Mouse (Mus musculus) neural tube, embryonic 14.5 days (tissue): ENCODE data around the gene Haus2. TPM values are rescaled to one million over a fixed set of nuclear protein-coding genes. Genes with fewer than 3 reads are reported as not detected.
A peak's percentile ranks its signal among the peaks of the same experiment; 100 is the strongest.
"Not testable (repeated sequence)": the region's sequence is repeated elsewhere in the genome, so short reads cannot be mapped to it uniquely, and the experiment has no call there.

Experiments used
- ATAC-seq: fragments of 200-750 bp; cut with Nextera tagmentation; 2 replicates; pipeline ENCODE4 v1.8.0; 2017; ENCODE audit warnings: low read depth, mild to moderate bottlenecking, moderate TSS enrichment, moderate library complexity
- H3K27ac ChIP-seq: fragments of 300-500 bp; sonication (generic); 2 replicates; pipeline ENCODE4 v1.5.1; 2014; ENCODE audit warnings: low read depth, mild to moderate bottlenecking, control low read depth, low read length, moderate library complexity, mixed read lengths
- H3K27me3 ChIP-seq: fragments of 300-500 bp; sonication (generic); 2 replicates; pipeline ENCODE4 v1.6.1; 2014; ENCODE audit warnings: low read length; ENCODE audit not compliant: control insufficient read depth, insufficient read depth
- H3K36me3 ChIP-seq: fragments of 300-500 bp; sonication (generic); 2 replicates; pipeline ENCODE4 v1.6.1; 2014; ENCODE audit warnings: low read length, mixed read lengths; ENCODE audit not compliant: control insufficient read depth, insufficient read depth
- H3K4me1 ChIP-seq: fragments of 300-500 bp; sonication (generic); 2 replicates; pipeline ENCODE4 v1.6.1; 2014; ENCODE audit warnings: low read length; ENCODE audit not compliant: control insufficient read depth, insufficient read depth
- H3K4me2 ChIP-seq: fragments of 300-500 bp; sonication (generic); 2 replicates; pipeline ENCODE4 v1.6.1; 2014; ENCODE audit warnings: mild to moderate bottlenecking, low read depth, low read length, control low read depth
- H3K4me3 ChIP-seq: fragments of 300-500 bp; sonication (generic); 2 replicates; pipeline ENCODE4 v1.5.1; 2014; ENCODE audit warnings: low read depth, low read length, control low read depth, mixed read lengths
- H3K9ac ChIP-seq: fragments of 300-500 bp; sonication (generic); replicated peaks from 2 replicates; pipeline ENCODE4 v1.6.1; 2014; ENCODE audit warnings: low read depth, mild to moderate bottlenecking, control low read depth, low read length, mixed read lengths
- H3K9me3 ChIP-seq: fragments of 300-500 bp; sonication (generic); 2 replicates; pipeline ENCODE4 v1.6.1; 2016; ENCODE audit warnings: low read length; ENCODE audit not compliant: control insufficient read depth
- WGBS: fragments of 180-500 bp; shearing (Covaris S2); extraction: QIAGEN DNeasy Blood & Tissue Kit; methylation state at CpG from one replicate; pipeline ENCODE4 v1.1.7; 2014; 5-methylcytosine and 5-hydroxymethylcytosine counted together
- polyA plus RNA-seq: library from polyadenylated mRNA; unstranded; fragments of >200 nt; fragmentation: Nextera tagmentation; extraction: Ambion mirVana; gene quantifications from 2 replicates; pipeline ENCODE4 v1.2.1, GENCODE M21; 2014

Gene Haus2
- polyA plus RNA-seq, 1 experiment from 2014 or later: 29.8 TPM

- Histone ChIP-seq H3K4me3 (peak overlapping the region; percentile 63), H3K4me2 (peak overlapping the region; percentile 70), H3K27me3 (no peaks in the 10 kb centered on the region), H3K27ac (peak overlapping the region; percentile 45; the same call in 1 of the 2 replicates), H3K4me1 (peaks cover 9% of the 10 kb centered on the region; the same call in 1 of the 2 replicates), H3K9me3 (no peaks in the 10 kb centered on the region), H3K9ac (peak overlapping the region; percentile 62), H3K36me3 (no peaks in the 10 kb centered on the region)
- ATAC-seq: peak; percentile 67
- WGBS: under 1% methylated on average over 22 of the region's 22 CpGs
Measured at GRCm38 (mm10) chr2:120567798-120568320, 41.3 kb upstream of the Haus2 start.

- Histone ChIP-seq H3K4me2 (no peak overlapping the region), H3K27me3 (no peaks in the 10 kb centered on the region), H3K9ac (no peak overlapping the region), H3K27ac (no peak overlapping the region), H3K4me1 (peaks cover 8% of the 10 kb centered on the region; the same call in 1 of the 2 replicates), H3K36me3 (no peaks in the 10 kb centered on the region), H3K4me3 (no peak overlapping the region), H3K9me3 (no peaks in the 10 kb centered on the region)
- 96% methylated on average over 3 of the region's 3 CpGs for WGBS
- no peak for ATAC-seq
Measured at GRCm38 (mm10) chr2:120571081-120571480, 38.1 kb upstream of the Haus2 start.

- not testable (repeated sequence) for ATAC-seq
Measured at GRCm38 (mm10) chr2:120572161-120572560, 37.0 kb upstream of the Haus2 start.

GRCm38 (mm10) chr2:120575121-120575520 lies 34.1 kb upstream of the Haus2 start:
- Histone ChIP-seq H3K27ac (no peak overlapping the region), H3K4me3 (no peak overlapping the region), H3K36me3 (no peaks in the 10 kb centered on the region), H3K4me1 (no peaks in the 10 kb centered on the region), H3K4me2 (no peak overlapping the region), H3K9me3 (no peaks in the 10 kb centered on the region), H3K27me3 (no peaks in the 10 kb centered on the region), H3K9ac (no peak overlapping the region)
- 80% methylated on average over 3 of the region's 3 CpGs for WGBS
- no peak for ATAC-seq

More at GRCm38 (mm10) chr2:120572161-120572560, 37.0 kb upstream of the Haus2 start:
- H3K4me3 ChIP-seq, H3K27ac ChIP-seq, H3K9ac ChIP-seq, H3K4me2 ChIP-seq, H3K27me3 ChIP-seq, H3K9me3 ChIP-seq, H3K36me3 ChIP-seq, H3K4me1 ChIP-seq: not testable (repeated sequence)
- 93% methylated on average over 3 of the region's 3 CpGs for WGBS

- H3K9ac ChIP-seq: no peak overlapping the region
- H3K36me3 ChIP-seq: no peaks in the 10 kb centered on the region
- H3K4me1 ChIP-seq: no peaks in the 10 kb centered on the region
- H3K27ac ChIP-seq: no peak overlapping the region
- no peak overlapping the region for H3K4me2 ChIP-seq
- no peaks in the 10 kb centered on the region for H3K27me3 ChIP-seq
- no peak for ATAC-seq
- WGBS: 94% methylated on average over 2 of the region's 2 CpGs
- no peaks in the 10 kb centered on the region for H3K9me3 ChIP-seq
- no peak overlapping the region for H3K4me3 ChIP-seq
Measured at GRCm38 (mm10) chr2:120575978-120576377, 33.2 kb upstream of the Haus2 start.

- ATAC-seq: no peak
- Histone ChIP-seq H3K9ac (no peak overlapping the region), H3K4me1 (no peaks in the 10 kb centered on the region), H3K9me3 (no peaks in the 10 kb centered on the region), H3K27me3 (no peaks in the 10 kb centered on the region), H3K4me3 (no peak overlapping the region), H3K27ac (no peak overlapping the region), H3K4me2 (no peak overlapping the region), H3K36me3 (no peaks in the 10 kb centered on the region)
- 85% methylated on average over 4 of the region's 4 CpGs for WGBS
Measured at GRCm38 (mm10) chr2:120577799-120578198, 31.4 kb upstream of the Haus2 start.

GRCm38 (mm10) chr2:120578286-120578685 lies 30.9 kb upstream of the Haus2 start:
- WGBS: 88% methylated on average over 5 of the region's 5 CpGs
- Histone ChIP-seq H3K27ac (no peak overlapping the region), H3K9me3 (no peaks in the 10 kb centered on the region), H3K9ac (no peak overlapping the region), H3K36me3 (no peaks in the 10 kb centered on the region), H3K4me3 (no peak overlapping the region), H3K27me3 (no peaks in the 10 kb centered on the region), H3K4me2 (no peak overlapping the region), H3K4me1 (no peaks in the 10 kb centered on the region)
- ATAC-seq: no peak

- no peak for ATAC-seq
- H3K9me3 ChIP-seq: no peaks in the 10 kb centered on the region
- H3K4me2 ChIP-seq: no peak overlapping the region
- H3K36me3 ChIP-seq: peaks cover 15% of the 10 kb centered on the region
- H3K27me3 ChIP-seq: no peaks in the 10 kb centered on the region
- no peaks in the 10 kb centered on the region for H3K4me1 ChIP-seq
- H3K4me3 ChIP-seq: no peak overlapping the region
- 90% methylated on average over 5 of the region's 5 CpGs for WGBS
- no peak overlapping the region for H3K27ac ChIP-seq
- no peak overlapping the region for H3K9ac ChIP-seq
Measured at GRCm38 (mm10) chr2:120589759-120590158, 19.4 kb upstream of the Haus2 start.

- 91% methylated on average over 1 of the region's 1 CpGs for WGBS
- H3K9me3 ChIP-seq: no peaks in the 10 kb centered on the region
Measured at GRCm38 (mm10) chr2:120592227-120592626, 17.0 kb upstream of the Haus2 start.

More at GRCm38 (mm10) chr2:120592227-120592626, 17.0 kb upstream of the Haus2 start:
- H3K27me3 ChIP-seq: no peaks in the 10 kb centered on the region
- no peaks in the 10 kb centered on the region for H3K4me1 ChIP-seq
- ATAC-seq: no peak
- H3K4me2 ChIP-seq: no peak overlapping the region
- no peak overlapping the region for H3K27ac ChIP-seq
- H3K36me3 ChIP-seq: peaks cover 7% of the 10 kb centered on the region; the same call in 1 of the 2 replicates
- H3K9ac ChIP-seq: no peak overlapping the region
- no peak overlapping the region for H3K4me3 ChIP-seq
